Mouse (Mus musculus): Measurements from ENCODE around the gene Tepp. TPM values are rescaled to one million over a fixed set of nuclear protein-coding genes. Genes with fewer than 3 reads are reported as not detected.

Tepp gene
- polyA plus RNA-seq, 1 experiment = not detected

DNA sequence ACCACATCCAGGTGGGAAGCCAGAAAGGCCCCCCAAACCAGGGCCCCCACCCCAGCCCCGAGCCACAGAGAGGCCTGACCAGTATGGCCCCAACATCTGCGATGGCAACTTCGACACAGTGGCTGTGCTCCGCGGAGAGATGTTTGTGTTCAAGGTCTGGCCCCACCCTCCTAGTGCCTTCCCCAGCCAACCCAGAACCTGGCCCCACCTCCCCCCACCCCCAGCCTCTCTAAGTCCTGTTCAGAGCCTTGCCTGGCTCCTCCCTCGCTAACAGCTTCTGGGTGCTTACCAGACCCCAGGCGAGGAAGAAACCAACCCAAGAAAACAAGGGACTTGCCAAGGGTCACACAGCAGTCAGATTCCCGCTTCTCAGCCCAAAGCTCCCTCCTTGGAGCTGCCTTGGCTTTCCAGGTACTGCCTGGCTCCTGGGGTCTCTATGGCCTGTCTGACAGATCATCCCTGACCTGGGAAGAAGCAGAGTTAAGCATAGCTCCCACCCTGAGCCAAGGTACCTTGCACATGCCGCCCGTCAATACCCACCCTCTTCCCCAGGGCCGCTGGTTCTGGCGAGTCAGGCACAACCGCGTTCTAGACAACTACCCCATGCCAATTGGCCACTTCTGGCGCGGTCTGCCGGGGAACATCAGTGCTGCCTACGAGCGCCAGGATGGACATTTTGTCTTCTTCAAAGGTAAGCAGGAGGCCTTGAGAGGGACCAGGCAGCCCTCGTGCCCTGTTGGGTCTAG lies 59.4 kb downstream of the Tepp start:
- Histone ChIP-seq H3K4me1 (ENCODE audit: control insufficient read depth, insufficient read depth, low read length) (peaks cover 2% of the 10 kb centered on the region), H3K27ac (ENCODE audit: insufficient read depth, low read length) (no peak overlapping the region), H3K4me3 (ENCODE audit: low read depth, low read length) (peak overlapping the region; percentile 41), H3K36me3 (ENCODE audit: control insufficient read depth, insufficient read depth, low read length, poor library complexity, severe bottlenecking) (no peaks in the 10 kb centered on the region), H3K9me3 (replicated peaks; ENCODE audit: control insufficient read depth, insufficient read depth, low read length, poor library complexity, severe bottlenecking) (no peaks in the 10 kb centered on the region), H3K27me3 (ENCODE audit: control insufficient read depth, insufficient read depth, low read length, poor library complexity, severe bottlenecking) (no peaks in the 10 kb centered on the region), H3K9ac (ENCODE audit: low read depth, poor library complexity, severe bottlenecking) (peak overlapping the region; percentile 71)
- no peak for TF ChIP-seq CTCF (IDR thresholded peaks at IDR 0.05; ENCODE audit: low read depth, low read length)
- TF ChIP-seq EP300 (IDR thresholded peaks at IDR 0.05; ENCODE audit: insufficient read depth, low read depth, low read length) = no peak
- TF ChIP-seq POLR2A (IDR thresholded peaks at IDR 0.05; ENCODE audit: insufficient read depth, low read length) = peak; percentile 71

- TF ChIP-seq EP300 (IDR thresholded peaks at IDR 0.05; ENCODE audit: insufficient read depth, low read depth, low read length) (no peak), CTCF (IDR thresholded peaks at IDR 0.05; ENCODE audit: low read depth, low read length) (no peak), POLR2A (IDR thresholded peaks at IDR 0.05; ENCODE audit: insufficient read depth, low read length) (no peak)
- no peaks in the 10 kb centered on the region for H3K9me3 ChIP-seq (replicated peaks; ENCODE audit: control insufficient read depth, insufficient read depth, low read length, poor library complexity, severe bottlenecking)
- no peak overlapping the region for H3K4me3 ChIP-seq (ENCODE audit: low read depth, low read length)
- H3K4me1 ChIP-seq (ENCODE audit: control insufficient read depth, insufficient read depth, low read length) = peaks cover 2% of the 10 kb centered on the region
- H3K27me3 ChIP-seq (ENCODE audit: control insufficient read depth, insufficient read depth, low read length, poor library complexity, severe bottlenecking) = no peaks in the 10 kb centered on the region
- no peak overlapping the region for H3K9ac ChIP-seq (ENCODE audit: low read depth, poor library complexity, severe bottlenecking)
- H3K36me3 ChIP-seq (ENCODE audit: control insufficient read depth, insufficient read depth, low read length, poor library complexity, severe bottlenecking) = no peaks in the 10 kb centered on the region
- H3K27ac ChIP-seq (ENCODE audit: insufficient read depth, low read length) = no peak overlapping the region
Observed at GRCm38 (mm10) chr8:95373389-95374002, 63.1 kb downstream of the Tepp start.

GRCm38 (mm10) chr8:95374429-95374828 lies 64.1 kb downstream of the Tepp start:
- H3K9ac ChIP-seq (ENCODE audit: low read depth, poor library complexity, severe bottlenecking) = no peak overlapping the region
- no peaks in the 10 kb centered on the region for H3K9me3 ChIP-seq (replicated peaks; ENCODE audit: control insufficient read depth, insufficient read depth, low read length, poor library complexity, severe bottlenecking)
- H3K27me3 ChIP-seq (ENCODE audit: control insufficient read depth, insufficient read depth, low read length, poor library complexity, severe bottlenecking) = no peaks in the 10 kb centered on the region
- no peaks in the 10 kb centered on the region for H3K36me3 ChIP-seq (ENCODE audit: control insufficient read depth, insufficient read depth, low read length, poor library complexity, severe bottlenecking)
- no peak overlapping the region for H3K4me3 ChIP-seq (ENCODE audit: low read depth, low read length)
- H3K4me1 ChIP-seq (ENCODE audit: control insufficient read depth, insufficient read depth, low read length) = peaks cover 2% of the 10 kb centered on the region
- TF ChIP-seq POLR2A (IDR thresholded peaks at IDR 0.05; ENCODE audit: insufficient read depth, low read length) (no peak), CTCF (IDR thresholded peaks at IDR 0.05; ENCODE audit: low read depth, low read length) (no peak), EP300 (IDR thresholded peaks at IDR 0.05; ENCODE audit: insufficient read depth, low read depth, low read length) (no peak)
- no peak overlapping the region for H3K27ac ChIP-seq (ENCODE audit: insufficient read depth, low read length)

- no peaks in the 10 kb centered on the region for H3K27me3 ChIP-seq (ENCODE audit: control insufficient read depth, insufficient read depth, low read length, poor library complexity, severe bottlenecking)
- H3K27ac ChIP-seq (ENCODE audit: insufficient read depth, low read length) = no peak overlapping the region
- H3K36me3 ChIP-seq (ENCODE audit: control insufficient read depth, insufficient read depth, low read length, poor library complexity, severe bottlenecking) = no peaks in the 10 kb centered on the region
- H3K9ac ChIP-seq (ENCODE audit: low read depth, poor library complexity, severe bottlenecking) = no peak overlapping the region
- no peaks in the 10 kb centered on the region for H3K9me3 ChIP-seq (replicated peaks; ENCODE audit: control insufficient read depth, insufficient read depth, low read length, poor library complexity, severe bottlenecking)
- H3K4me1 ChIP-seq (ENCODE audit: control insufficient read depth, insufficient read depth, low read length) = peaks cover 2% of the 10 kb centered on the region
- no peak for TF ChIP-seq POLR2A (IDR thresholded peaks at IDR 0.05; ENCODE audit: insufficient read depth, low read length)
- TF ChIP-seq EP300 (IDR thresholded peaks at IDR 0.05; ENCODE audit: insufficient read depth, low read depth, low read length) = no peak
- TF ChIP-seq CTCF (IDR thresholded peaks at IDR 0.05; ENCODE audit: low read depth, low read length) = no peak
- H3K4me3 ChIP-seq (ENCODE audit: low read depth, low read length) = no peak overlapping the region
Observed at GRCm38 (mm10) chr8:95375374-95375930, 65.1 kb downstream of the Tepp start.

Other genes starting within 250 kb of the Tepp start
- 15.9 and 16.1 TPM in 2 replicates for gene Katnb1, start 229.4 kb upstream of the Tepp start, polyA plus RNA-seq (2011; ENCODE audit: insufficient read depth, insufficient read length, low read depth, missing spikeins)
- 19.0 and 22.2 TPM in 2 replicates for gene Kifc3, start 107.8 kb upstream of the Tepp start, polyA plus RNA-seq (2011; ENCODE audit: insufficient read depth, insufficient read length, low read depth, missing spikeins)
- 0.19 and 0.24 TPM in 2 replicates for gene Cngb1, start 4.0 kb upstream of the Tepp start, polyA plus RNA-seq (2011; ENCODE audit: insufficient read depth, insufficient read length, low read depth, missing spikeins)
- 2.8 and 2.9 TPM in 2 replicates for gene Zfp319, start 21.4 kb downstream of the Tepp start, polyA plus RNA-seq (2011; ENCODE audit: insufficient read depth, insufficient read length, low read depth, missing spikeins)
- 35.5 and 36.3 TPM in 2 replicates for gene Usb1, start 21.7 kb downstream of the Tepp start, polyA plus RNA-seq (2011; ENCODE audit: insufficient read depth, insufficient read length, low read depth, missing spikeins)
- gene Mmp15, start 41.7 kb downstream of the Tepp start, polyA plus RNA-seq (2011; ENCODE audit: insufficient read depth, insufficient read length, low read depth, missing spikeins) = 8.0 and 11.0 TPM in 2 replicates
- 122 and 132 TPM in 2 replicates for gene Cfap20, start 124.3 kb downstream of the Tepp start, polyA plus RNA-seq (2011; ENCODE audit: insufficient read depth, insufficient read length, low read depth, missing spikeins)
- 210 and 236 TPM in 2 replicates for gene Csnk2a2, start 179.5 kb downstream of the Tepp start, polyA plus RNA-seq (2011; ENCODE audit: insufficient read depth, insufficient read length, low read depth, missing spikeins)
- gene Ccdc113, start 223.5 kb downstream of the Tepp start, polyA plus RNA-seq (2011; ENCODE audit: insufficient read depth, insufficient read length, low read depth, missing spikeins) = 0.52 and 1.9 TPM in 2 replicates

Data from ES-Bruce4 (cell line).